Mouse (Mus musculus) bone marrow, adult 2 months (tissue): ENCODE data around the gene Tmub2.

Experiments
- CTCF ChIP-seq: fragments of 200-500 bp; IDR thresholded peaks from 2 replicates; pipeline ENCODE4 v1.5.1; 2011; ENCODE audit warnings: low read length, control low read depth; ENCODE audit not compliant: control insufficient read depth, insufficient read depth
- POLR2A ChIP-seq: fragments of 200-500 bp; IDR thresholded peaks from 2 replicates; pipeline ENCODE4 v1.6.1; 2011; ENCODE audit warnings: low read depth, mild to moderate bottlenecking, control low read depth, low read length, borderline replicate concordance; ENCODE audit not compliant: control insufficient read depth

DNA sequence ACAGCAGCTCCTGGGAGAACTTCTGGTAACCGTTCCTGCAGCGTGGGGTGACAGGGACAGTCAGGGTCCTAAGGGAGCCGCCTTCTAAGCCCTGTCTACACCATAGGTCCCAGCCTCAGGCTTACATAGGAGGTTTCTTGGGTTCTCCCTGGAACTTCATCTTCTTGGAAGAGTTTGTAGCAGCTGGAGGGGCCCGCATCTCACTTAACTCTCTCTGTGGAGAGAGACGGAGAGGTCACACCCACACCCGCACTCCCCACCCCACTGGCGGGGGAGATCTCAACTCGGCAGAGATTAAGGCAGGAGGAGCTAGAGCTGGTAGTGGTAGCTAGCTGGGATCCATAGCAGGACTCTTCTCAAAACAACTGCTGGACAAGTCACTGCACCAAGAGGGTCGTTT is 23.4 kb downstream of the Tmub2 start:
- no peak for TF ChIP-seq POLR2A
- no peak for TF ChIP-seq CTCF
